In the genomic region with DNA sequence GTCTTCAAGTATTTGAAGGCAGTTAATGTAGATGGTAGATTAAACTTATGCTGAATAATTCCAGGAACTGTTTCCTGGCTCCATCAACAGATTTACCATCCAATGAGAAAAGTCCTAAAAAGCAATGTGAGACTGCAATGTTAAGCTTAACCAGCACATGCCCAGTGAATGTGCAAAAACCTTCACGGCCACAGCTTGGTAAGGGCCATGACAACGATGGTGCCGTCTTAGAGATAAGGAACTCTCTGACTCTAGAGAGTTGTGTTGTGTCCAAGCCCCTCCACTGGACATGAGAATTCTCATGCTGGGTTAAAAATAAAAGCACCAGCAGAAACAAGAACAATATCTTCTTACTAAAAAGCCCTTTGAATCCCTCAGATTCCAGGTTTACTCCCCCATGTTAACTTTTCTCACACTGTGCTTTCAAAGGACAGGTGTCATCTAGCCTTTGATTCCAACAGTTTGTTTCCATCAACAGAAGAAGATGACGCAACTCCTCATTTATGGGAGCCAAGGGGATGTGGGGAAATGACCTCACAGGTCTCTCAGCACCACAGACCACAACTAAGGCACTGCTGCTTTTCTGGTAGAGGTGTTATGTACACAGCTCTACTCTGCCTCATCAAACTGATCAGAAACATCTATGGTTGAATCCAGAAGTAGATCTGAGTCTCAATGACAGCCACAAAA, we compare ENCODE assay signal across 16 mouse cellular contexts.
A peak's percentile ranks its signal among the peaks of the same experiment; 100 is the strongest.
DNase-seq lines count a peak whose midpoint lies in the region; ATAC-seq and TF ChIP-seq lines count a peak whose summit lies in the region.
"Had no signal": no experiment of that assay in that cellular context is flagged by ENCODE, and none has a peak within 500 bp of the region (broad histone marks: within the 10 kb centered on the region; RNA-seq: fewer than 3 reads in every experiment).

No protein-coding gene starts in this region.

- H3K27me3 ChIP-seq in heart, embryonic 12.5 days (replicated peaks) = no peaks in the 10 kb centered on the region
- H3K27me3 ChIP-seq in liver, postnatal 0 days (ENCODE audit: insufficient read depth, low read length) = no peaks in the 10 kb centered on the region
- no peaks in the 10 kb centered on the region for H3K27me3 ChIP-seq in CH12.LX (replicated peaks)
- H3K27me3 ChIP-seq in neural tube, embryonic 15.5 days (replicated peaks) = no peaks in the 10 kb centered on the region
- H3K27me3 ChIP-seq: Patski had no signal

- H3K27ac ChIP-seq in heart, embryonic 12.5 days (ENCODE audit: poor library complexity, severe bottlenecking) = peak overlapping the region; percentile 33; the same call in 1 of the 2 replicates
- no peak overlapping the region for H3K27ac ChIP-seq in liver, postnatal 0 days (ENCODE audit: low read depth)
- no peak overlapping the region for H3K27ac ChIP-seq in CH12.LX (ENCODE audit: insufficient read depth, low read depth)
- no peak overlapping the region for H3K27ac ChIP-seq in neural tube, embryonic 15.5 days (replicated peaks)
- H3K27ac ChIP-seq: hindbrain, postnatal 0 days; liver, embryonic 14.5 days had no signal

- no peaks in the 10 kb centered on the region for H3K36me3 ChIP-seq in heart, embryonic 12.5 days
- H3K36me3 ChIP-seq in liver, postnatal 0 days (replicated peaks; ENCODE audit: insufficient read depth, low read length) = no peaks in the 10 kb centered on the region
- no peaks in the 10 kb centered on the region for H3K36me3 ChIP-seq in CH12.LX (replicated peaks in 1 of 2; ENCODE audit: control insufficient read depth in 1 of 2, insufficient read depth in 1 of 2, low read length in 1 of 2)
- H3K36me3 ChIP-seq in neural tube, embryonic 15.5 days = no peaks in the 10 kb centered on the region

- no peak for TF ChIP-seq EP300 in liver, postnatal 0 days (IDR thresholded peaks at IDR 0.05; ENCODE audit: low read depth)
- 0 out of 2 replicates have a peak, but pooled peaks have one; percentile 8 for TF ChIP-seq EP300 in CH12.LX (IDR thresholded peaks at IDR 0.05; ENCODE audit: low read length)

- no peaks in the 10 kb centered on the region for H3K79me2 ChIP-seq in CH12.LX (replicated peaks; ENCODE audit: control insufficient read depth, extremely low read depth, insufficient read depth, poor library complexity, severe bottlenecking)

- DNase-seq in heart, postnatal 14 days = no peak
- DNase-seq in liver, postnatal 0 days = no peak
- no peak for DNase-seq in liver
- DNase-seq in CH12.LX (ENCODE audit: extremely low read depth) = peak; percentile 16
- DNase-seq: adrenal gland, postnatal 10 days; cerebellum, postnatal 36 days; kidney, postnatal 36 days; midbrain, embryonic 14.5 days; thymus, postnatal 25 days had no signal

- no peak overlapping the region for H3K4me2 ChIP-seq in heart, embryonic 12.5 days
- no peak overlapping the region for H3K4me2 ChIP-seq in liver, postnatal 0 days (ENCODE audit: low read depth, low read length)
- H3K4me2 ChIP-seq in CH12.LX (ENCODE audit: insufficient read depth, low read depth, poor library complexity, severe bottlenecking) = no peak overlapping the region
- H3K4me2 ChIP-seq in neural tube, embryonic 15.5 days = no peak overlapping the region

- dilution Hi-C loops in CH12.LX (cut with MboI; ENCODE audit: extremely low pct_ligation_motif_present, extremely low pct_unique_long_range_greater_than_20kb, low sequenced_read_pairs) = no loop called here

- TF ChIP-seq POLR2A in CH12.LX (IDR thresholded peaks at IDR 0.05; ENCODE audit: low read depth, low read length) = no peak

- H3K4me1 ChIP-seq in heart, embryonic 12.5 days (replicated peaks) = peaks cover 62% of the 10 kb centered on the region
- peaks cover 2% of the 10 kb centered on the region; the same call in 1 of the 2 replicates for H3K4me1 ChIP-seq in liver, postnatal 0 days (ENCODE audit: insufficient read depth)
- H3K4me1 ChIP-seq in CH12.LX (ENCODE audit: control insufficient read depth in 1 of 2, insufficient read depth in 2 of 2) = peaks cover 2 to 3% of the 10 kb centered on the region in 2 experiments; a peak in 1 of 4 replicates
- peaks cover 14% of the 10 kb centered on the region for H3K4me1 ChIP-seq in neural tube, embryonic 15.5 days

- no peaks in the 10 kb centered on the region for H3K9me3 ChIP-seq in heart, embryonic 12.5 days (replicated peaks)
- no peaks in the 10 kb centered on the region for H3K9me3 ChIP-seq in liver, postnatal 0 days (ENCODE audit: low read length)
- H3K9me3 ChIP-seq in CH12.LX (replicated peaks; ENCODE audit: low read length) = no peaks in the 10 kb centered on the region
- no peaks in the 10 kb centered on the region for H3K9me3 ChIP-seq in neural tube, embryonic 15.5 days (replicated peaks)

- no peak overlapping the region for H3K4me3 ChIP-seq in heart, embryonic 12.5 days
- H3K4me3 ChIP-seq in liver, postnatal 0 days (ENCODE audit: low read depth, low read length) = no peak overlapping the region
- H3K4me3 ChIP-seq in CH12.LX (replicated peaks in 1 of 3; ENCODE audit: low read depth in 2 of 3, low read length in 2 of 3, poor library complexity in 1 of 3) = no peak overlapping the region
- no peak overlapping the region for H3K4me3 ChIP-seq in neural tube, embryonic 15.5 days (replicated peaks)

- WGBS in heart, embryonic 12.5 days = 30% methylated on average over 4 of the region's 4 CpGs
- 44% methylated on average over 4 of the region's 4 CpGs for WGBS in liver, postnatal 0 days (ENCODE audit: insufficient replicate concordance)
- WGBS in neural tube, embryonic 15.5 days = 79% methylated on average over 4 of the region's 4 CpGs

- H3K9ac ChIP-seq in heart, embryonic 12.5 days = no peak overlapping the region
- no peak overlapping the region for H3K9ac ChIP-seq in liver, postnatal 0 days (replicated peaks)
- no peak overlapping the region for H3K9ac ChIP-seq in CH12.LX (ENCODE audit: insufficient read depth, low read depth)
- H3K9ac ChIP-seq in neural tube, embryonic 15.5 days (replicated peaks) = no peak overlapping the region
- H3K9ac ChIP-seq: liver, embryonic 14.5 days had no signal

- in situ Hi-C loops in CH12.LX (cut with MboI; ENCODE audit: low pct_ligation_motif_present, low pct_unique_long_range_greater_than_20kb, low sequenced_read_pairs) = no loop called here

- TF ChIP-seq CTCF in liver, postnatal 0 days (IDR thresholded peaks at IDR 0.05; ENCODE audit: low read depth) = no peak
- TF ChIP-seq CTCF in CH12.LX (conservative IDR thresholded peaks at IDR 0.05 in 1 of 2, IDR thresholded peaks at IDR 0.05 in 1 of 2; ENCODE audit: low read depth in 2 of 2, low read length in 2 of 2) = no peak

- no peak for TF ChIP-seq RAD21 in CH12.LX (IDR thresholded peaks at IDR 0.05; ENCODE audit: low read depth, low read length)

- no peak for ATAC-seq in heart, embryonic 12.5 days (ENCODE audit: insufficient number of reproducible peaks, low FRiP score)
- peak; percentile 47; the same call in 1 of the 2 replicates for ATAC-seq in liver, postnatal 0 days
- ATAC-seq in hematopoietic stem cell, adult 5-6 weeks (replicated peaks in 1 of 2; ENCODE audit: insufficient read depth in 1 of 2, low FRiP score in 2 of 2, low TSS enrichment in 1 of 2, low read depth in 1 of 2, poor library complexity in 2 of 2, severe bottlenecking in 2 of 2) = peak; percentile 84 to 89
- no peak for ATAC-seq in neural tube, embryonic 15.5 days (ENCODE audit: low FRiP score)
- ATAC-seq in inflammation-experienced regulatory T-cells, adult 6 months = no peak
- ATAC-seq: hindbrain, postnatal 0 days; Patski had no signal

- intact Hi-C loops in heart, postnatal 14 days (cut with DNase I) = no loop called here

TF ChIP-seq in CH12.LX, 34 proteins besides CTCF, POLR2A, EP300 and RAD21:
- TF ChIP-seq ETS1 (conservative IDR thresholded peaks at IDR 0.05; ENCODE audit: low read depth, low read length) (peak; percentile 28; the same call in 1 of the 2 replicates), TBP (conservative IDR thresholded peaks at IDR 0.05; ENCODE audit: low read depth, low read length) (no peak), JUND (conservative IDR thresholded peaks at IDR 0.05; ENCODE audit: low read depth, low read length) (no peak)

Comparison
In these comparisons a context has a peak if more than half of its experiments do, and no peak if none do; other contexts are left out.
1. ATAC-seq: peak in liver, postnatal 0 days (single experiment) and hematopoietic stem cell, adult 5-6 weeks (2 of 2); none in heart, embryonic 12.5 days (single experiment), neural tube, embryonic 15.5 days (single experiment) and inflammation-experienced regulatory T-cells, adult 6 months (single experiment).